Mouse (Mus musculus) kidney, adult 10 weeks (tissue): Measurements from ENCODE around the gene Ypel5. TPM values are rescaled to one million over a fixed set of nuclear protein-coding genes. Genes with fewer than 3 reads are reported as not detected.

Experiments used
- polyA plus RNA-seq: library from polyadenylated mRNA; stranded (reverse); fragments of 350-450 nt; fragmentation: Illumina TruSeq; extraction: RNeasy Lipid Tissue Mini Kit (QIAGEN cat#74804); gene quantifications from one replicate; pipeline ENCODE4 v1.2.3, GENCODE M21; 2014; ENCODE audit warnings: low read depth, low replicate concordance

Gene Ypel5
- polyA plus RNA-seq = 88.7 TPM

GRCm38 (mm10) chr17:72836158-72837115 lies at the start of gene Ypel5:
Gene Ypel5 (plus strand): TSS chr17:72836453.

Other genes with a start within 250 kb of the Ypel5 start
- gene Alk, start 231.8 kb upstream of the Ypel5 start, polyA plus RNA-seq = not detected
- 23.2 TPM for gene Lbh, start 81.9 kb downstream of the Ypel5 start, polyA plus RNA-seq